Mouse (Mus musculus) ovary, postnatal 36 days (tissue): ENCODE results near the gene Gtsf1l.

ENCODE experiments used
- DNase-seq: peaks from one replicate; pipeline ENCODE4 v3.0.0; 2022; ENCODE audit warnings: low spot score, mixed read lengths

Gtsf1l gene

DNA sequence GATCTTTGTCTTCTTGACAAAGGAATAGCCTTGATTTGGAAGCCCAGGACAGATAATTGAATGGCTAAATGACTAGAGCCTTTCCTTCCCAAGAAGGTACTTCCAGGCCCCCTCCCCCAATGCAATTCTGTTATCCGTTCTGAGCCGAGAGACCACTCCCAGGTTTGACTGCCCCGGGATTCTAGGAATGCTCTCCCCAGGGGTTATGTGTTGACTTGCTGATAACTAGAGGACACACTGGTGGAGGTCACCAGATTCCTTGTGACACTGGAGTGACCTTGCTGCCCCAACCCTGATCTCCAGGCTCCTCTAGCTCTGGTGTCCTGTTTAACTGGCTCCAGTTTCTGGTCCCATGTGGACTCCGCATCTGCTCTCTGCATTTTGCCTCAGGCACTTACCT is 35.6 kb downstream of the Gtsf1l start:
- DNase-seq: no peak

DNA sequence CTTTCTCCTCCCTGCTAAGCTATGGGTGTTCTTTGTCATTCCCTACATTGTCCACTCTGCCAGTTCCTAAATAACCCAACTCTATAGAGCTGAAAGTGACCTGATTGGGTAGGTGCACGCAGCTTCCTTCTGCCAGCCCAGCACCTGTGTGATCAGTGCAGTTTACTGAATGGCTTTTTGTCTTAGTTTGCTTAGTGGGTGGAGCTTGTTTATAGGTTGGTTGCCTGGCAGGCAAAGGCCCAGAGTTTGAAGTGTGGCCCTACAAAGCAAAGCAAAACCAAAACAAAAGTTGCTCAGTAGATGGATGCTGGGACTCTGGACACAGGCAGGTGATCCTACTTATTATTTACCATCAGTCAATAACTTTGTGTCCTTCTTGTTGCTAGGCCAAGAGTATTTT is 36.0 kb downstream of the Gtsf1l start:
- no peak for DNase-seq

DNA sequence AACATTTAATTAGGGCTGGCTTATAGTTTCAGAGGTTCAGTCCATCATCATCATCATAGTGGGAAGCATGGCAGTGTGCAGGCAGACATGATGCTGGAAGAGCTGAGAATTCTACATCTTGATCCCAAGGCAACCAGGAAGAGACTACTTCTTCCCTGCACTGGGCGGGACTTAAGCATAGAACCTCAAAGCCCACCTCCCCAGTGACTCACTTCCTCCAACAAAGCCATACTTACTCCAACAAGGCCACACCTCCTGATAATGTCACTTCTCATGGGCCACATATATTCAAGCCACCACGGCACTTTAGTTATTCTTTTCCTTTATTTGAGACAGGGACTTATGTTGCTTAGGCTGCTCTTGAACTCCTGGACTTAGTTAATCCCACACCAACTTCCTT is 38.5 kb downstream of the Gtsf1l start:
- no peak for DNase-seq

DNA sequence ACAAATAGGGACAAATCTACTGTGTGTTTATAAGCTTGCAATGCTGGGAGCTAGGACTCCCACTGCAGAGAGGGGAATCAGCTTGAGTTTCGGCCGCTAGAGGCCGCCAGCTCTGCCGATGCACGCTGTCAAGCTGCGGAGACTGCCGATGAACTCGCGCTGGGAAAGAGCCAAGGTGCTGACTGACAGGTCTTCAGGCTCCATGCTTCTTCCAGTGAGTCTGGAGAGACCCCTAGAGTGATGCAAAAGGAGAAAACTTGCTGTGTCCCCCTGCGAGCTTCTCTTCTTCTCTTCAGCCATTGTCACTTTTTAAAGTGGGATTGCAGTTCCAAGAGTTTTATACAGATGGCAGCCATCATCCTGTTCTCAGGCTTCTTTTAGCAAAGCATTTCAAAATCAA is 39.5 kb downstream of the Gtsf1l start:
- DNase-seq: peak; percentile 68

DNA sequence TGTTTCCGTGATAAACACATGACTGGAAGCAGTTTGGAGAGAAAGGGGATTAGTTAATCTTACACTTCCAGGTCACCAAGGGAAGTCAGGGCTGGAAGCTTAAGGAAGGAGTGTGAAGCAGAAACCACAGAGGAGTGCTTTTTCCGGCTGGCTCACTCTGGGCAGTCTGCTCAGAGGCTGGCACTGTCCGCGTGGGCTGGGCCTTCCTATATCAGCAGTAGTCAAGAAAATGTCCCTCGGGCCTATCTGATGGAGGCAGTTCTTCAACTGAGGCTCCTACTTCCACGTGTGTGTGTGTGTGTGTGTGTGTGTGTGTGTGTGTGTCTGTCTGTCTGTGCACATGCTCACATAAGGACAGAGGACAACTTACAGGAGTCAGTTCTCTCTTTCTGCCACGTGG is 47.7 kb downstream of the Gtsf1l start:
- no peak for DNase-seq
